ENCODE assay signal across 8 mouse cellular contexts in genomic region chr1:51747494-51747893, GRCm38 (mm10).
DNase-seq lines count a peak whose midpoint lies in the region; ATAC-seq lines count a peak whose summit lies in the region.

No protein-coding gene starts in this region.

- no peak overlapping the region for H3K9ac ChIP-seq in hindbrain, embryonic 16.5 days (ENCODE audit: low read depth, low read length)
- H3K9ac ChIP-seq in hindbrain, embryonic 12.5 days, result no peak overlapping the region
- no peak overlapping the region for H3K9ac ChIP-seq in embryonic facial prominence, embryonic 14.5 days (ENCODE audit: low read depth, low read length)

- no peak overlapping the region for H3K4me3 ChIP-seq in hindbrain, embryonic 16.5 days (ENCODE audit: low read length)
- no peak overlapping the region for H3K4me3 ChIP-seq in hindbrain, embryonic 12.5 days
- no peak overlapping the region for H3K4me3 ChIP-seq in embryonic facial prominence, embryonic 14.5 days (ENCODE audit: low read depth, low read length)

- no peak overlapping the region for H3K27ac ChIP-seq in hindbrain, embryonic 16.5 days (ENCODE audit: low read depth, low read length)
- H3K27ac ChIP-seq in hindbrain, embryonic 12.5 days, result no peak overlapping the region
- no peak overlapping the region for H3K27ac ChIP-seq in embryonic facial prominence, embryonic 14.5 days (replicated peaks; ENCODE audit: low read depth, low read length)

- H3K4me2 ChIP-seq in hindbrain, embryonic 16.5 days (ENCODE audit: low read length), result no peak overlapping the region
- H3K4me2 ChIP-seq in hindbrain, embryonic 12.5 days (replicated peaks), result no peak overlapping the region
- H3K4me2 ChIP-seq in embryonic facial prominence, embryonic 14.5 days (ENCODE audit: low read depth, low read length), result no peak overlapping the region

- ATAC-seq in hindbrain, embryonic 16.5 days, result 0 out of 2 replicates have a peak, but pooled peaks have one; percentile 19
- no peak for ATAC-seq in hindbrain, embryonic 12.5 days (ENCODE audit: low FRiP score)
- ATAC-seq in embryonic facial prominence, embryonic 14.5 days (ENCODE audit: low read depth), result peak; percentile 51; the same call in 1 of the 2 replicates
- ATAC-seq in megakaryocyte progenitor cell, adult 5-6 weeks (replicated peaks; ENCODE audit: poor library complexity), result peak; percentile 72
- ATAC-seq in erythroid progenitor cell, adult 5-6 weeks (replicated peaks; ENCODE audit: low FRiP score, poor library complexity, severe bottlenecking), result no peak

- no peaks in the 10 kb centered on the region for H3K27me3 ChIP-seq in hindbrain, embryonic 16.5 days (replicated peaks; ENCODE audit: control insufficient read depth, insufficient read depth, low read length)
- no peaks in the 10 kb centered on the region for H3K27me3 ChIP-seq in hindbrain, embryonic 12.5 days
- H3K27me3 ChIP-seq in embryonic facial prominence, embryonic 14.5 days (replicated peaks; ENCODE audit: control insufficient read depth, insufficient read depth, low read length), result no peaks in the 10 kb centered on the region

- WGBS in hindbrain, embryonic 16.5 days, result 28% methylated on average over 12 of the region's 12 CpGs
- WGBS in hindbrain, embryonic 12.5 days, result 34% methylated on average over 12 of the region's 12 CpGs
- 18% methylated on average over 12 of the region's 12 CpGs for WGBS in embryonic facial prominence, embryonic 14.5 days

- no peaks in the 10 kb centered on the region for H3K9me3 ChIP-seq in hindbrain, embryonic 16.5 days (ENCODE audit: control insufficient read depth, low read length)
- H3K9me3 ChIP-seq in hindbrain, embryonic 12.5 days (replicated peaks), result no peaks in the 10 kb centered on the region
- no peaks in the 10 kb centered on the region for H3K9me3 ChIP-seq in embryonic facial prominence, embryonic 14.5 days (ENCODE audit: control insufficient read depth, low read length)

- intact Hi-C loops in heart, postnatal 25 days (cut with DNase I), result no loop called here

- DNase-seq in Muller cell, postnatal 12 days (ENCODE audit: inconsistent ontology term), result peak; percentile 87
- DNase-seq in embryonic facial prominence, embryonic 14.5 days (ENCODE audit: low spot score), result peak; percentile 83
- DNase-seq in heart, postnatal 25 days (ENCODE audit: low spot score), result peak; percentile 29
- DNase-seq in thymus, postnatal 14 days, result no peak

- H3K4me1 ChIP-seq in hindbrain, embryonic 16.5 days (ENCODE audit: control insufficient read depth, insufficient read depth, low read depth, low read length), result no peaks in the 10 kb centered on the region
- peaks cover 6% of the 10 kb centered on the region; the same call in 1 of the 2 replicates for H3K4me1 ChIP-seq in hindbrain, embryonic 12.5 days
- H3K4me1 ChIP-seq in embryonic facial prominence, embryonic 14.5 days (ENCODE audit: control insufficient read depth, insufficient read depth, low read length), result no peaks in the 10 kb centered on the region

- no peaks in the 10 kb centered on the region for H3K36me3 ChIP-seq in hindbrain, embryonic 16.5 days (ENCODE audit: control insufficient read depth, insufficient read depth, low read length)
- H3K36me3 ChIP-seq in hindbrain, embryonic 12.5 days, result peaks cover 7% of the 10 kb centered on the region
- H3K36me3 ChIP-seq in embryonic facial prominence, embryonic 14.5 days (ENCODE audit: control insufficient read depth, insufficient read depth, low read length), result peaks cover 39% of the 10 kb centered on the region

Comparison
In these comparisons a context has a peak if more than half of its experiments do, and no peak if none do; other contexts are left out.
1. ATAC-seq: peak in hindbrain, embryonic 16.5 days (single experiment), embryonic facial prominence, embryonic 14.5 days (single experiment) and megakaryocyte progenitor cell, adult 5-6 weeks (single experiment); none in hindbrain, embryonic 12.5 days (single experiment) and erythroid progenitor cell, adult 5-6 weeks (single experiment).